Mouse (Mus musculus): Measurements from ENCODE around the gene Zcchc7. TPM values are rescaled to one million over a fixed set of nuclear protein-coding genes. Genes with fewer than 3 reads are reported as not detected.
A peak's percentile ranks its signal among the peaks of the same experiment; 100 is the strongest.

Zcchc7 gene
- 37.9 and 39.4 TPM in 2 replicates for polyA plus RNA-seq (2015; fragmentation: Nextera tagmentation; extraction: Ambion mirVana)

DNA sequence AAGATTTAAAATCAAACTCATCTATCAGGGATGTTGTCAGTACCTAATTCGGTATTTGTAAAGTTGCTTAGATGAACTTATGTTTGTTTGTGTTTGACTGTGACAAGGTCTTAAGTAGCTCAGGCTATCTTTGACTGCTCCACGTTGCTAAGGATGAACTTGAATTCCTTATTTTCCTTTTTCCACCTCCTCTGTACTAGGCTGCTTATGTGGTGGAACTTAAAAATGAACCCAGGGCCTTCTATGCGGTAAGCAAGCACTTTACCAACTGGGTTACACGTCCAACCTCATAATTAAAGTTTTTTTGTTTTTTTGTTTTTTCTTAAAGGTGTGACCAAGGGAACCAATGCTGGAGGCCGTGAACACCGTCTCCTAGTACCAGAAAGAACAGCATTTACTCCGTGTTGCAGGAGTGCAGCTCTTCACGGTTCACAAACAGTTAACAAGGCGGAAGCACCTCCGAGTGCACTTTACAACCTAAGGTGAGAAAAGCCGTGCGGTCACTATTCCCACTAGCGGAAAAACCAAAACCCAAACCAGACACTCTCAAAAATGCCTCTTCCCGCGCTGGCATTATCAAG lies at the start of gene Zcchc7:
TSS of gene Zcchc7 (plus strand) at position 325 of the 581 bp plus-strand sequence.
- Histone ChIP-seq H3K9ac (replicated peaks) (peak within 1 kb of the TSS; percentile 97), H3K4me2 (peak within 1 kb of the TSS; percentile 73), H3K36me3 (no peaks in the 10 kb centered on the region), H3K4me1 (peaks cover 16% of the 10 kb centered on the region), H3K4me3 (replicated peaks) (peak within 1 kb of the TSS; percentile 100), H3K27ac (replicated peaks) (peak within 1 kb of the TSS; percentile 94), H3K27me3 (replicated peaks) (no peaks in the 10 kb centered on the region), H3K9me3 (replicated peaks) (no peaks in the 10 kb centered on the region)
- ATAC-seq (ENCODE audit: low FRiP score), result peak; percentile 75
- 5% methylated on average over 15 of the region's 15 CpGs for WGBS

- H3K27ac ChIP-seq (replicated peaks), result no peak overlapping the region
- no peaks in the 10 kb centered on the region for H3K36me3 ChIP-seq
- H3K9ac ChIP-seq (replicated peaks), result no peak overlapping the region
- no peak for ATAC-seq (ENCODE audit: low FRiP score)
- H3K4me2 ChIP-seq, result no peak overlapping the region
- peaks cover 41% of the 10 kb centered on the region for H3K4me1 ChIP-seq
- H3K9me3 ChIP-seq (replicated peaks), result no peaks in the 10 kb centered on the region
- WGBS, result 4% methylated on average over 7 of the region's 7 CpGs
- peaks cover 85% of the 10 kb centered on the region for H3K27me3 ChIP-seq (replicated peaks)
- H3K4me3 ChIP-seq (replicated peaks), result no peak overlapping the region
Observed at GRCm38 (mm10) chr4:44705967-44706366, 49.7 kb upstream of the Zcchc7 start.

- Histone ChIP-seq H3K27me3 (replicated peaks) (peaks cover 85% of the 10 kb centered on the region), H3K4me3 (replicated peaks) (no peak overlapping the region), H3K27ac (replicated peaks) (no peak overlapping the region), H3K9me3 (replicated peaks) (no peaks in the 10 kb centered on the region), H3K9ac (replicated peaks) (no peak overlapping the region), H3K36me3 (no peaks in the 10 kb centered on the region), H3K4me1 (peaks cover 37% of the 10 kb centered on the region), H3K4me2 (no peak overlapping the region)
- no peak for ATAC-seq (ENCODE audit: low FRiP score)
- whole genome bisulfite sequencing, result 32% methylated on average over 1 of the region's 1 CpGs
Observed at GRCm38 (mm10) chr4:44706865-44707264, 48.8 kb upstream of the Zcchc7 start.

DNA sequence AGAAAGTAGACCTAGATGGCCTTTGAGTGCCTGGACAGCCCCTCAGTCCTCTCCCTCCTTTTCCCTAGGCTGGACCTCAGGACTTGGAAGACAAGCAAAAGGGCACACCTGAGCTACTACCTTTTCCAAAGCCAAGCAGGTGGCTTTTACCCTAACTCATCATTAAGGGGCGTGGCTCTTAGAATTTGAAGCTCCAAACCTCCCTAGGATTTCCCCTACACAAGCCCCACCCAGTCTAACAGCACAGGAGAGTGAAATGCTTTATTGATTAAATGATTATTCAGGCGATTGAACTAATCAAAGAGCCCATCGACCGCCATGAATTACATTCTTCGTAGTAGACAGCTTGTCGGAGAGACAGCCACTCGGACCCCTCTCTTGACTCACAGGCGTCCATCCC lies 47.4 kb upstream of the Zcchc7 start:
- WGBS, result 53% methylated on average over 8 of the region's 8 CpGs
- H3K27me3 ChIP-seq (replicated peaks), result peaks cover 93% of the 10 kb centered on the region
- no peaks in the 10 kb centered on the region for H3K36me3 ChIP-seq
- no peak overlapping the region for H3K4me2 ChIP-seq
- H3K4me3 ChIP-seq (replicated peaks), result no peak overlapping the region
- peaks cover 33% of the 10 kb centered on the region for H3K4me1 ChIP-seq
- no peaks in the 10 kb centered on the region for H3K9me3 ChIP-seq (replicated peaks)
- no peak overlapping the region for H3K9ac ChIP-seq (replicated peaks)
- H3K27ac ChIP-seq (replicated peaks), result no peak overlapping the region
- ATAC-seq (ENCODE audit: low FRiP score), result no peak

DNA sequence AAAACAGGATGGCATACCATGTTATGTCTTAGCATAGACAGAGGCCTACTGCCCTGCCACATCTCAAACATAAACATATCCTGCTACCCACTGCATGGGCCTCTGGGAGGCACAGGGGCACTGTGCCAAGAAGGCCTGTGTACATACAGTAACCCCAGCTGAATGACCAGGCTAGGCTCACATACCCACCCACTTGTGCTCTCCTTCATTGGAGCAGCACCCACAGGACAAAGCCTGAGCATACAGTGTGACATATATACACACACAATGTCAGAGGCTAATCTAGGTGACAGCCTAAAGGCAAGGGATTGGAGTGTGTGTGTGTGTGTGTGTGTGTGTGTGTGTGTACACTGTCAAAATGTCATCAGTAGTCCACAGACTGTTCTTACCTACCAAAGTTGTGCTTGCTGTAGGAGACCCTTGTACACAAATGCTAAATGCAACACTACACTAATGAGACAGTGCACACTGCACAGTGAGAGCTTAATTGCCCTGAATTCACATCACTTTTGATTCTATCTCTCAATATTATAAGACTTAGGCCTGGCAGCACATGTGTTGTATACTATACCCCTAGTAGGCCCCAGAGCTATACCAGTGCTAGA lies 46.5 kb upstream of the Zcchc7 start:
- no peak overlapping the region for H3K4me2 ChIP-seq
- H3K36me3 ChIP-seq, result no peaks in the 10 kb centered on the region
- H3K4me1 ChIP-seq, result peaks cover 24% of the 10 kb centered on the region
- peaks cover 95% of the 10 kb centered on the region for H3K27me3 ChIP-seq (replicated peaks)
- H3K9ac ChIP-seq (replicated peaks), result no peak overlapping the region
- ATAC-seq (ENCODE audit: low FRiP score), result no peak
- no peaks in the 10 kb centered on the region for H3K9me3 ChIP-seq (replicated peaks)
- no peak overlapping the region for H3K4me3 ChIP-seq (replicated peaks)
- no peak overlapping the region for H3K27ac ChIP-seq (replicated peaks)

- H3K4me3 ChIP-seq (replicated peaks), result no peak within 1 kb of the TSS
- WGBS, result 30% methylated on average over 16 of the region's 16 CpGs
- peaks cover 95% of the 10 kb centered on the region for H3K27me3 ChIP-seq (replicated peaks)
- no peak within 1 kb of the TSS for H3K4me2 ChIP-seq
- peaks cover 16% of the 10 kb centered on the region for H3K4me1 ChIP-seq
- H3K9ac ChIP-seq (replicated peaks), result no peak within 1 kb of the TSS
- H3K36me3 ChIP-seq, result no peaks in the 10 kb centered on the region
- no peak within 1 kb of the TSS for H3K27ac ChIP-seq (replicated peaks)
- ATAC-seq (ENCODE audit: low FRiP score), result no peak
- no peaks in the 10 kb centered on the region for H3K9me3 ChIP-seq (replicated peaks)
Observed at GRCm38 (mm10) chr4:44709740-44710700, 45.7 kb upstream of the Zcchc7 start, which contains the start of gene Pax5. Gene Pax5, minus strand, starts transcription at chr4:44710487.

DNA sequence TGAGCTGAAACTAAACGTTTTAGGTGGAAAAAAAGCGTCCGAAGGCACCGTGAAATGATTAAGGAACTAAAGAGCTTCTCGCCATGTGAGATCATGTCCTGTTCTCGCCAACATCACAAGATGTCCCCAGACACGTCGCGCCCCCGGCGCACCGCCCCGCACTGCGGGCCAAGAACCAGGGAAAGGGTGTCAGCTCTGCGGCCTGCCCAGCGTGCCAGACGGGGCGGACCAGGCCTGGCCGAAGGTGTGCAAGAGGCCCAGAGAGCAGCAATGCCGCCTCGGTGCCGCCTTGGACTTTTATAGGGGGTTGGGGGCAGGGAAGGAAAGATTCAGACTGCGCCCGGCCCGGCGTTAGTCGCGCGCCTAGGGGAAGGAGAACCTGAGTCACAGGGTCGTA lies 45.0 kb upstream of the Zcchc7 start:
- no peaks in the 10 kb centered on the region for H3K9me3 ChIP-seq (replicated peaks)
- peaks cover 95% of the 10 kb centered on the region for H3K27me3 ChIP-seq (replicated peaks)
- ATAC-seq (ENCODE audit: low FRiP score), result no peak
- no peak overlapping the region for H3K4me3 ChIP-seq (replicated peaks)
- no peak overlapping the region for H3K4me2 ChIP-seq
- no peak overlapping the region for H3K9ac ChIP-seq (replicated peaks)
- WGBS, result 1% methylated on average over 30 of the region's 30 CpGs
- no peaks in the 10 kb centered on the region for H3K36me3 ChIP-seq
- peaks cover 15% of the 10 kb centered on the region for H3K4me1 ChIP-seq
- H3K27ac ChIP-seq (replicated peaks), result no peak overlapping the region

- no peaks in the 10 kb centered on the region for H3K36me3 ChIP-seq
- no peak overlapping the region for H3K9ac ChIP-seq (replicated peaks)
- no peaks in the 10 kb centered on the region for H3K9me3 ChIP-seq (replicated peaks)
- no peak overlapping the region for H3K4me2 ChIP-seq
- H3K4me1 ChIP-seq, result peaks cover 15% of the 10 kb centered on the region
- no peak for ATAC-seq (ENCODE audit: low FRiP score)
- peaks cover 90% of the 10 kb centered on the region for H3K27me3 ChIP-seq (replicated peaks)
- WGBS, result 1% methylated on average over 25 of the region's 25 CpGs
- H3K27ac ChIP-seq (replicated peaks), result no peak overlapping the region
- no peak overlapping the region for H3K4me3 ChIP-seq (replicated peaks)
Observed at GRCm38 (mm10) chr4:44711136-44711900, 44.4 kb upstream of the Zcchc7 start.

GRCm38 (mm10) chr4:44712051-44712700 lies 43.5 kb upstream of the Zcchc7 start:
- Histone ChIP-seq H3K4me3 (replicated peaks) (no peak overlapping the region), H3K9me3 (replicated peaks) (no peaks in the 10 kb centered on the region), H3K4me1 (peaks cover 15% of the 10 kb centered on the region), H3K36me3 (no peaks in the 10 kb centered on the region), H3K27me3 (replicated peaks) (peaks cover 90% of the 10 kb centered on the region), H3K27ac (replicated peaks) (no peak overlapping the region), H3K9ac (replicated peaks) (no peak overlapping the region), H3K4me2 (no peak overlapping the region)
- ATAC-seq (ENCODE audit: low FRiP score), result no peak
- WGBS, result under 1% methylated on average over 25 of the region's 25 CpGs

- no peaks in the 10 kb centered on the region for H3K9me3 ChIP-seq (replicated peaks)
- H3K4me1 ChIP-seq, result peaks cover 15% of the 10 kb centered on the region
- peaks cover 90% of the 10 kb centered on the region for H3K27me3 ChIP-seq (replicated peaks)
- no peak for ATAC-seq (ENCODE audit: low FRiP score)
- H3K27ac ChIP-seq (replicated peaks), result no peak overlapping the region
- whole genome bisulfite sequencing, result under 1% methylated on average over 50 of the region's 50 CpGs
- no peak overlapping the region for H3K4me3 ChIP-seq (replicated peaks)
- no peak overlapping the region for H3K9ac ChIP-seq (replicated peaks)
- H3K4me2 ChIP-seq, result peak overlapping the region; percentile 9; the same call in 1 of the 2 replicates
- H3K36me3 ChIP-seq, result no peaks in the 10 kb centered on the region
Observed at GRCm38 (mm10) chr4:44712786-44713553, 42.7 kb upstream of the Zcchc7 start.
